Mouse (Mus musculus) erythroblast, embryonic 14.5 days (primary cell): ENCODE results near the gene Smim6. TPM values are rescaled to one million over a fixed set of nuclear protein-coding genes. Genes with fewer than 3 reads are reported as not detected.

ENCODE experiments used
- H3K27me3 ChIP-seq: 2 replicates; pipeline ENCODE4 v1.6.1; 2012; ENCODE audit warnings: inconsistent platforms; ENCODE audit not compliant: control insufficient read depth
- H3K36me3 ChIP-seq: 2 replicates; pipeline ENCODE4 v1.6.1; 2012; ENCODE audit warnings: mild to moderate bottlenecking, inconsistent platforms; ENCODE audit not compliant: control insufficient read depth
- H3K4me1 ChIP-seq: 2 replicates; pipeline ENCODE4 v1.6.1; 2012; ENCODE audit warnings: inconsistent platforms; ENCODE audit not compliant: control insufficient read depth
- H3K4me3 ChIP-seq: replicated peaks from 2 replicates; pipeline ENCODE3; 2012; ENCODE audit warnings: moderate library complexity, mild to moderate bottlenecking, inconsistent platforms
- H3K9me3 ChIP-seq: 2 replicates; pipeline ENCODE4 v1.6.1; 2012; ENCODE audit warnings: low read length, inconsistent platforms, mixed read lengths; ENCODE audit not compliant: control insufficient read depth
- GATA1 ChIP-seq: IDR thresholded peaks from 2 replicates; pipeline ENCODE4 v1.6.1; 2012; ENCODE audit warnings: low read length, inconsistent platforms, mixed read lengths
- TAL1 ChIP-seq: IDR thresholded peaks from 3 replicates; pipeline ENCODE4 v1.6.1; 2012; ENCODE audit warnings: low read length, inconsistent platforms, mixed read lengths
- polyA plus RNA-seq: library from polyadenylated mRNA; stranded (reverse); fragments of >175 nt; gene quantifications from 2 replicates; pipeline ENCODE4 v1.2.3, GENCODE M21; 2012

The Smim6 gene
- polyA plus RNA-seq, 1 experiment, result 0.09 TPM

GRCm38 (mm10) chr11:115898446-115898845, 13.4 kb upstream of the Smim6 start:
- TF ChIP-seq GATA1 (no peak), TAL1 (no peak)
- Histone ChIP-seq H3K36me3 (peaks cover 76% of the 10 kb centered on the region), H3K27me3 (no peaks in the 10 kb centered on the region), H3K4me3 (no peak overlapping the region), H3K4me1 (peaks cover 56% of the 10 kb centered on the region), H3K9me3 (no peaks in the 10 kb centered on the region)

DNA sequence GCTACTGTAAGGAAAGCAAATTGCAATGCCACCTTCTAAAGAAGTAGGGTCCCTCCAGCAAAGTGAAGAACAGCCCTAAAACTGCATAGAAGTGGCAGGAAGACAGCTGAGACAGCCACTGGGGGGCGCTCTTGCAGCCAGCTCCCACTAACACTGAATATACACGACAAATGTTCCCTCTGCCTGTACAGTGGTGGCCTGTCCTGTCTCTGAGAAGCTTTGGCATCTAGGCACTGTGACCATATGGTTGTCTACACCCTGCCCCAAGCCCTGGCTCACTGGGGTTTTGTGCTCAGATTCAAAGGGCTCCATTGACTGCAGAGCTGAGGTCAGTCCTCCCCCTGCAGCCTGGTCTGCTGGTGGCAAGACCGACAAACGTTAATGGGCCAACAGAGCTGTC, 12.9 kb upstream of the Smim6 start:
- H3K9me3 ChIP-seq, result no peaks in the 10 kb centered on the region
- H3K4me3 ChIP-seq, result peak overlapping the region; percentile 10
- no peaks in the 10 kb centered on the region for H3K27me3 ChIP-seq
- peaks cover 61% of the 10 kb centered on the region for H3K4me1 ChIP-seq
- TF ChIP-seq GATA1, result no peak
- TF ChIP-seq TAL1, result no peak
- peaks cover 76% of the 10 kb centered on the region for H3K36me3 ChIP-seq

GRCm38 (mm10) chr11:115899486-115900266, 12.1 kb upstream of the Smim6 start, which contains the start of gene Smim5:
TSS of gene Smim5 (plus strand) at chr11:115899966.
- H3K27me3 ChIP-seq, result no peaks in the 10 kb centered on the region
- H3K9me3 ChIP-seq, result no peaks in the 10 kb centered on the region
- TF ChIP-seq GATA1, result no peak
- TF ChIP-seq TAL1, result no peak
- peak within 1 kb of the TSS; percentile 75 for H3K4me3 ChIP-seq
- peaks cover 69% of the 10 kb centered on the region for H3K4me1 ChIP-seq
- peaks cover 76% of the 10 kb centered on the region for H3K36me3 ChIP-seq

GRCm38 (mm10) chr11:115900561-115901337, 11.1 kb upstream of the Smim6 start:
- no peaks in the 10 kb centered on the region for H3K27me3 ChIP-seq
- H3K9me3 ChIP-seq, result no peaks in the 10 kb centered on the region
- peak overlapping the region; percentile 75 for H3K4me3 ChIP-seq
- no peak for TF ChIP-seq TAL1
- no peak for TF ChIP-seq GATA1
- peaks cover 76% of the 10 kb centered on the region for H3K36me3 ChIP-seq
- peaks cover 76% of the 10 kb centered on the region for H3K4me1 ChIP-seq

DNA sequence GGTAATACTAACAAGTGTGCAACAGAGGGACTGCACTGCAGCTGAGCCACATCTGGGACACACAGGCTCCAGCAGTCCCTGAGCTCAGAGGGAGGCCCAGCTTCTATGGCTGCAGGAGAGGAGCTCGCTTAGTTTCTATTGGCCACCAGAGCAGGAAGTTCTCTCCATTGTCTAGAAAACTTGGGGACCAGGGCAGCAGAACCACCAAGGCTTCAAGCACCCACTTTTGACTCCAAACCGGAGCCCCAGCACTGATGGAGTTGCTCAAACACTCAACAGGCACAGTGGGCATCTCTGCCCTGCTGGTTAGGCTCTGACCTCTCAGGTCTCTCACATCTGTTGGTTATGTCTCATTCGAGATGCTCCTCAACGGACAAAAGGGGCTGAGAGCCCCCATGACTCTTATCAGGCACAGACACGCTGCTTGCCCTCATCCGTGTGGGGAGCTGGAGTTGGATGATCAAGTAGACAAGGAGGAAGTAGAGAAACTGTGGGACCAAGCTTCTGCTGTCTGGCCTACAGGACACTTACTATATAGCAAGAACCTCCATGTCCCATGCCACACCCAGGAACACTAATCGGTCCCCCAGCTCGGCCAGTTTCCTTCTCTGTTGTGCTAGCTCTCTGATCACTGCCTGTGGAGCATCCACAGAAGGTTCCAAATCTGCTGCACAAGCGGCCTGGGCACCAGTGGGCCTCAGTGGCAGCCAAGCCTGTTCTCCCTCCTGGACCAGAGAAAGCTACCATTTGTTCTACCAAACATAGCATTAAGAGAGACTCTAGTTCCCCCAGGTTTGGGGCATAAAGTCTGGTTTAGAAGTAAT, 10.3 kb upstream of the Smim6 start:
- Histone ChIP-seq H3K4me1 (peaks cover 84% of the 10 kb centered on the region), H3K27me3 (no peaks in the 10 kb centered on the region), H3K4me3 (peak overlapping the region; percentile 75), H3K36me3 (peaks cover 76% of the 10 kb centered on the region), H3K9me3 (no peaks in the 10 kb centered on the region)
- peak; percentile 25; the same call in 1 of the 2 replicates for TF ChIP-seq GATA1
- TF ChIP-seq TAL1, result peak; percentile 71

DNA sequence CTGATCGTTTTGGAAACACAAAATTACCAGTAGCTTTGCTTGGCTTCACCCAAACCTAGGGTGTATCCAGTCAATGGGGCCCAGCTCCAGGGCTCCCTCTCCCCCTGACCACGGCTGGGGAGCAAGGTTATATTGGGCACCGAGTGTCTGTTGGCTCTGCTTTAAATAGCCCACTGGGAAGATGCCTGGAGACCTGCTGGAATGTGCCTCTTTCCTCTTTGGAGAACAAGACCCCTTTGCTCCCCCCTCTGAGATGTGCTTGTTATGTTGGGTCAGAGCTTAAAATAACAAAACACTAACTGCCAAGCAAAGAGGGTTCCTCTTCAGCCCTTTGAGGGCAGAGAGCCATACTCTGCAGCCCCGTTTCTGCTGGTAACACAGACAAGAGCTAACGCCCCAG, 9.6 kb upstream of the Smim6 start:
- peak overlapping the region; percentile 75 for H3K4me3 ChIP-seq
- TF ChIP-seq GATA1 (no peak), TAL1 (no peak)
- H3K9me3 ChIP-seq, result no peaks in the 10 kb centered on the region
- no peaks in the 10 kb centered on the region for H3K27me3 ChIP-seq
- H3K4me1 ChIP-seq, result peaks cover 90% of the 10 kb centered on the region
- peaks cover 76% of the 10 kb centered on the region for H3K36me3 ChIP-seq

- Histone ChIP-seq H3K27me3 (no peaks in the 10 kb centered on the region), H3K9me3 (no peaks in the 10 kb centered on the region), H3K36me3 (peaks cover 75% of the 10 kb centered on the region), H3K4me3 (peak overlapping the region; percentile 75), H3K4me1 (peaks cover 92% of the 10 kb centered on the region)
- no peak for TF ChIP-seq TAL1
- no peak for TF ChIP-seq GATA1
These were observed 9.0 kb upstream of the Smim6 start for GRCm38 (mm10) chr11:115902831-115903230.

DNA sequence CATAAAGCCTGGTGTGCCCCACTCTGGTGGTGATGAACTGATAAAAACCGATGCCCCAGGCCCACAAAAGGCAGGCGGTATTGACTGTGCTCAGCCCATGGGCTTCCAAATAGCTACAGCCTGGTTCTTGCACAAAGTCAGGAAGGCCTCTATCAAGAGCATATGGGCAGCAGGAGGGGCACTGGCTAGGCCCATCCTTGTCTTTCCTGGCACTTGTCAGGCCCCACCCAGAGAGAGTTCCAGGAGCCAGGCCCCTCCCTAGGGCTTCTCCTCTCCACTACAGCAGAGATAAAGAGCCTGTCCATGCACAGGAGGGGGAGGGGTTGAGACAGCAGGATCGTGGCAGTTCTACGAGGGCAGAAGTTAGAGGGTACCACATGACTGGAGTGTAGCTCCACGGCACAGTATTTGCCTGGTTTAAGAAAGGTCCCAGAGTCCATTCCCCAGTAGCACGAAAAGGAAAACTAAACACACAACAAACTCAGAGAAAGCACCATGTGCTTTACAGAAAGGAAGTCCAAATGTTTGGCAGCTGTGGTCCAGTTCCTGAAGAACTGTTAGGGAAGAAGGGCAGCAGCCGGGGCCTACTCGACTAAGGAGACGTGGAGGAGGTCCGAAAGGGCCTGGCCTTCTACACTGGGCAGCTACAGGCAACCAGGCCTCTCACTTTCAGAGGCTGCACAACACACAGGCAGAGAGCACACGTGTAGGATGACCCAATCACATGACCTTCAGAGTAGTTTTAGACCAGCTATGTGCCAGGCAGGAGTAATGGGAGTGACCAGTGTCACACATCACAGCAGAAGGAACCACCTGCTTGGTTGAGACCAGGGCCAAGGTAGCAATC, 8.2 kb upstream of the Smim6 start:
- H3K9me3 ChIP-seq, result 0 out of 2 replicates have a peak, but pooled peaks cover 2% of the 10 kb centered on the region

More for the DNA sequence above, 8.2 kb upstream of the Smim6 start:
- Histone ChIP-seq H3K36me3 (peaks cover 82% of the 10 kb centered on the region), H3K27me3 (no peaks in the 10 kb centered on the region), H3K4me1 (peaks cover 94% of the 10 kb centered on the region), H3K4me3 (peak overlapping the region; percentile 75)
- 0 out of 2 replicates have a peak, but pooled peaks have one; percentile 41 for TF ChIP-seq GATA1
- peak; percentile 30; the same call in 2 of the 3 replicates for TF ChIP-seq TAL1
